Mouse (Mus musculus) Patski (cell line): ENCODE results near the gene Gnptab. TPM values are rescaled to one million over a fixed set of nuclear protein-coding genes. Genes with fewer than 3 reads are reported as not detected.

Experiments used
- ATAC-seq: fragments of 100-300 bp; one replicate; pipeline ENCODE4 v1.8.0; 2021
- CTCF ChIA-PET: fragments of 350-600 bp; sonication (Branson Sonifier 250); formaldehyde crosslinking; loops from one replicate; lab custom pipeline; 2022; ENCODE audit warnings: inconsistent platforms; lab: Charles Lee
- POLR2A ChIA-PET: fragments of 350-600 bp; sonication (Branson Sonifier 250); formaldehyde crosslinking; loops from one replicate; lab custom pipeline; 2022; ENCODE audit warnings: antibody characterized with exemption, inconsistent platforms; lab: Charles Lee
- DNase-seq: peaks from one replicate; pipeline ENCODE4 v3.0.0-alpha.2; 2011; ENCODE audit warnings: low read depth, low spot score
- H3K27me3 ChIP-seq: fragments of 371-371 bp; one replicate; pipeline ENCODE4 v1.5.1; 2021
- CTCF ChIP-seq: fragments of 100-300 bp; IDR thresholded peaks from one replicate; pipeline ENCODE4 v1.5.1; 2021
- in situ Hi-C: fragments of 300-500 bp; cut with MboI; formaldehyde crosslinking; loops from 3 replicates; pipeline ENCODE4 v1.11.1; 2018; ENCODE audit warnings: low pct_unique_long_range_greater_than_20kb, mixed read lengths
- polyA plus RNA-seq: library from polyadenylated mRNA; unstranded; gene quantifications from one replicate; pipeline ENCODE4 v1.2.3, GENCODE M21; 2021

Gene Gnptab
- polyA plus RNA-seq, 1 experiment from 2014 or later = 26.3 TPM

- TF ChIP-seq CTCF = no peak
- DNase-seq (no peak), ATAC-seq (no peak)
- in situ Hi-C loops = no loop called here
- ChIA-PET CTCF (interaction anchor here (0.7 to 1.4 kb wide), 4 partner anchors 24 to 340 kb away, joined by 3 read pairs; no protein-coding TSS in a partner anchor), POLR2A (no interaction called here)
- H3K27me3 ChIP-seq = no peaks in the 10 kb centered on the region
These were observed 6.8 kb downstream of the Gnptab start for GRCm38 (mm10) chr10:88385758-88386157.

- in situ Hi-C loops = no loop called here
- CTCF ChIA-PET = interaction anchor here (0.7 to 1.4 kb wide), 2 partner anchors 24 to 56 kb away, joined by 3 read pairs; no protein-coding TSS in a partner anchor
- DNase-seq (no peak), ATAC-seq (no peak)
- no peaks in the 10 kb centered on the region for H3K27me3 ChIP-seq
- no peak for TF ChIP-seq CTCF
- POLR2A ChIA-PET = no interaction called here
These were observed 7.3 kb downstream of the Gnptab start for GRCm38 (mm10) chr10:88386251-88386650.

GRCm38 (mm10) chr10:88389576-88389975 is 10.6 kb downstream of the Gnptab start:
- DNase-seq = no peak
- ChIA-PET CTCF (no interaction called here), POLR2A (no interaction called here)
- no peaks in the 10 kb centered on the region for H3K27me3 ChIP-seq
- TF ChIP-seq CTCF = no peak
- ATAC-seq = no peak
- in situ Hi-C loops = no loop called here

GRCm38 (mm10) chr10:88390096-88390790 is 11.3 kb downstream of the Gnptab start:
- no peak for TF ChIP-seq CTCF
- no peaks in the 10 kb centered on the region for H3K27me3 ChIP-seq
- in situ Hi-C loops = no loop called here
- ChIA-PET POLR2A (no interaction called here), CTCF (interaction anchor here (0.7 to 1.5 kb wide), 3 partner anchors 9 to 37 kb away, joined by 3 to 5 read pairs (median 4); partner anchors contain the start of gene Gnptab)
- ATAC-seq = peak; percentile 87
- DNase-seq = no peak

GRCm38 (mm10) chr10:88391495-88391894 is 12.6 kb downstream of the Gnptab start:
- ATAC-seq (no peak), DNase-seq (no peak)
- TF ChIP-seq CTCF = no peak
- no peaks in the 10 kb centered on the region for H3K27me3 ChIP-seq
- ChIA-PET POLR2A (no interaction called here), CTCF (interaction anchor here (1.5 kb wide), 1 partner anchor 35 kb away, joined by 3 read pairs; no protein-coding TSS in a partner anchor)
- in situ Hi-C loops = no loop called here

GRCm38 (mm10) chr10:88392181-88392847 is 13.4 kb downstream of the Gnptab start:
- ATAC-seq (no peak), DNase-seq (no peak)
- in situ Hi-C loops = no loop called here
- CTCF ChIA-PET = no interaction called here
- no peak for TF ChIP-seq CTCF
- no peaks in the 10 kb centered on the region for H3K27me3 ChIP-seq
- POLR2A ChIA-PET = no interaction called here

GRCm38 (mm10) chr10:88398668-88399243 is 19.8 kb downstream of the Gnptab start:
- H3K27me3 ChIP-seq = no peaks in the 10 kb centered on the region
- DNase-seq (no peak), ATAC-seq (no peak)
- TF ChIP-seq CTCF = no peak
- in situ Hi-C loops = no loop called here
- ChIA-PET CTCF (interaction anchor here (1.2 to 1.7 kb wide), 2 partner anchors 8 to 16 kb away, joined by 3 to 5 read pairs; no protein-coding TSS in a partner anchor), POLR2A (no interaction called here)

- ATAC-seq (no peak), DNase-seq (no peak)
- ChIA-PET POLR2A (no interaction called here), CTCF (interaction anchor here (1.7 kb wide), 1 partner anchor 9 kb away, joined by 5 read pairs; no protein-coding TSS in a partner anchor)
- no peaks in the 10 kb centered on the region for H3K27me3 ChIP-seq
- in situ Hi-C loops = no loop called here
- no peak for TF ChIP-seq CTCF
These were observed 20.3 kb downstream of the Gnptab start for GRCm38 (mm10) chr10:88399271-88399670.

- ChIA-PET POLR2A (no interaction called here), CTCF (no interaction called here)
- in situ Hi-C loops = no loop called here
- ATAC-seq = no peak
- no peaks in the 10 kb centered on the region for H3K27me3 ChIP-seq
- DNase-seq = no peak
- no peak for TF ChIP-seq CTCF
These were observed 24.1 kb downstream of the Gnptab start for GRCm38 (mm10) chr10:88403021-88403420.

GRCm38 (mm10) chr10:88404220-88404619 is 25.3 kb downstream of the Gnptab start:
- TF ChIP-seq CTCF = no peak
- no peaks in the 10 kb centered on the region for H3K27me3 ChIP-seq
- no peak for ATAC-seq
- ChIA-PET POLR2A (no interaction called here), CTCF (interaction anchor here (1.0 to 1.2 kb wide), 2 partner anchors 22 to 23 kb away, joined by 3 to 4 read pairs; no protein-coding TSS in a partner anchor)
- in situ Hi-C loops = no loop called here
- DNase-seq = no peak
